Comparison of ENCODE assay signal across 12 mouse cellular contexts in genomic region chr13:30722601-30723000, GRCm38 (mm10). TPM values are rescaled to one million over a fixed set of nuclear protein-coding genes. Genes with fewer than 3 reads are reported as not detected.
DNase-seq lines count a peak whose midpoint lies in the region; ATAC-seq and TF ChIP-seq lines count a peak whose summit lies in the region.
"Had no signal": no experiment of that assay in that cellular context is flagged by ENCODE, and none has a peak within 500 bp of the region (broad histone marks: within the 10 kb centered on the region; RNA-seq: fewer than 3 reads in every experiment).

No protein-coding gene starts in this region.

- no peak for TF ChIP-seq EP300 in CH12.LX (IDR thresholded peaks at IDR 0.05; ENCODE audit: low read length)

- peak; percentile 37 for DNase-seq in gastrocnemius, adult 2 months
- no peak for DNase-seq in gastrocnemius, adult 8-10 months (ENCODE audit: low spot score in 2 of 2)
- no peak for DNase-seq in CH12.LX (ENCODE audit: extremely low read depth)
- DNase-seq in embryonic facial prominence, embryonic 11.5 days (ENCODE audit: low spot score) = peak; percentile 46
- DNase-seq in frontal cortex, postnatal 36 days (ENCODE audit: low spot score in 2 of 2) = no peak
- DNase-seq in thymus, postnatal 10 days (ENCODE audit: low spot score in 2 of 2) = no peak
- no peak for DNase-seq in thymus, adult 2 months
- DNase-seq: gastrocnemius, postnatal 14 days; layer of hippocampus, adult 9-11 months had no signal

- H3K36me3 ChIP-seq in CH12.LX (replicated peaks in 1 of 2; ENCODE audit: control insufficient read depth in 1 of 2, insufficient read depth in 1 of 2, low read length in 1 of 2) = no peaks in the 10 kb centered on the region
- H3K36me3 ChIP-seq in embryonic facial prominence, embryonic 11.5 days (replicated peaks; ENCODE audit: control insufficient read depth, insufficient read depth, low read depth, low read length) = no peaks in the 10 kb centered on the region
- H3K36me3 ChIP-seq in midbrain, embryonic 12.5 days = no peaks in the 10 kb centered on the region
- no peaks in the 10 kb centered on the region for H3K36me3 ChIP-seq in thymus, adult 2 months (ENCODE audit: control insufficient read depth, insufficient read depth, low read length)
- H3K36me3 ChIP-seq: stomach, embryonic 15.5 days had no signal

- H3K27ac ChIP-seq in gastrocnemius, adult 2 months = 0 out of 2 replicates have a peak overlapping the region, but pooled peaks have one; percentile 20
- H3K27ac ChIP-seq in CH12.LX (ENCODE audit: insufficient read depth, low read depth) = peak overlapping the region; percentile 31; the same call in 1 of the 2 replicates
- no peak overlapping the region for H3K27ac ChIP-seq in embryonic facial prominence, embryonic 11.5 days (replicated peaks; ENCODE audit: low read depth, low read length)
- no peak overlapping the region for H3K27ac ChIP-seq in midbrain, embryonic 12.5 days (replicated peaks)
- H3K27ac ChIP-seq in thymus, adult 2 months (ENCODE audit: control insufficient read depth, insufficient read depth, low read length) = no peak overlapping the region
- H3K27ac ChIP-seq: stomach, embryonic 15.5 days had no signal

- H3K4me1 ChIP-seq in CH12.LX (ENCODE audit: control insufficient read depth in 1 of 2, insufficient read depth in 2 of 2) = peaks cover 50 to 93% of the 10 kb centered on the region in 2 experiments
- 0 out of 2 replicates have a peak, but pooled peaks cover 4% of the 10 kb centered on the region for H3K4me1 ChIP-seq in embryonic facial prominence, embryonic 11.5 days (ENCODE audit: control insufficient read depth, insufficient read depth, low read length)
- H3K4me1 ChIP-seq in midbrain, embryonic 12.5 days = peaks cover 13% of the 10 kb centered on the region
- H3K4me1 ChIP-seq in thymus, adult 2 months (replicated peaks; ENCODE audit: control insufficient read depth, insufficient read depth, low read length) = no peaks in the 10 kb centered on the region
- H3K4me1 ChIP-seq: megakaryocyte, embryonic 14.5 days had no signal

- no peaks in the 10 kb centered on the region for H3K9me3 ChIP-seq in CH12.LX (replicated peaks; ENCODE audit: low read length)
- no peaks in the 10 kb centered on the region for H3K9me3 ChIP-seq in embryonic facial prominence, embryonic 11.5 days (replicated peaks; ENCODE audit: control insufficient read depth, low read length)
- no peaks in the 10 kb centered on the region for H3K9me3 ChIP-seq in midbrain, embryonic 12.5 days
- H3K9me3 ChIP-seq: megakaryocyte, embryonic 14.5 days; stomach, embryonic 15.5 days had no signal

- WGBS in embryonic facial prominence, embryonic 11.5 days = 5% methylated on average over 7 of the region's 7 CpGs
- 11% methylated on average over 7 of the region's 7 CpGs for WGBS in midbrain, embryonic 12.5 days
- WGBS in thymus, adult 2 months = 84% methylated on average over 7 of the region's 7 CpGs

- H3K4me2 ChIP-seq in CH12.LX (ENCODE audit: insufficient read depth, low read depth, poor library complexity, severe bottlenecking) = no peak overlapping the region
- H3K4me2 ChIP-seq in embryonic facial prominence, embryonic 11.5 days (ENCODE audit: low read depth, low read length) = no peak overlapping the region
- H3K4me2 ChIP-seq in midbrain, embryonic 12.5 days (replicated peaks) = peak overlapping the region; percentile 29
- H3K4me2 ChIP-seq: stomach, embryonic 15.5 days had no signal

- no peak overlapping the region for H3K4me3 ChIP-seq in gastrocnemius, adult 2 months
- no peak overlapping the region for H3K4me3 ChIP-seq in CH12.LX (replicated peaks in 1 of 3; ENCODE audit: low read depth in 2 of 3, low read length in 2 of 3, poor library complexity in 1 of 3)
- no peak overlapping the region for H3K4me3 ChIP-seq in embryonic facial prominence, embryonic 11.5 days (ENCODE audit: low read depth, low read length)
- H3K4me3 ChIP-seq in midbrain, embryonic 12.5 days = no peak overlapping the region
- H3K4me3 ChIP-seq in thymus, adult 2 months (ENCODE audit: control insufficient read depth, insufficient read depth, low read length) = no peak overlapping the region
- H3K4me3 ChIP-seq: stomach, embryonic 15.5 days had no signal

- no peak overlapping the region for H3K9ac ChIP-seq in CH12.LX (ENCODE audit: insufficient read depth, low read depth)
- H3K9ac ChIP-seq in embryonic facial prominence, embryonic 11.5 days (replicated peaks; ENCODE audit: low read length) = no peak overlapping the region
- 0 out of 2 replicates have a peak overlapping the region, but pooled peaks have one; percentile 11 for H3K9ac ChIP-seq in midbrain, embryonic 12.5 days (replicated peaks)
- H3K9ac ChIP-seq: stomach, embryonic 15.5 days had no signal

- ATAC-seq in embryonic facial prominence, embryonic 11.5 days (replicated peaks; ENCODE audit: insufficient number of reproducible peaks, low FRiP score, low TSS enrichment, low read depth) = no peak
- 0 out of 2 replicates have a peak, but pooled peaks have one; percentile 14 for ATAC-seq in midbrain, embryonic 12.5 days (ENCODE audit: low FRiP score, low read depth)

- no peaks in the 10 kb centered on the region for H3K79me2 ChIP-seq in CH12.LX (replicated peaks; ENCODE audit: control insufficient read depth, extremely low read depth, insufficient read depth, poor library complexity, severe bottlenecking)

- in situ Hi-C loops in CH12.LX (cut with MboI; ENCODE audit: low pct_ligation_motif_present, low pct_unique_long_range_greater_than_20kb, low sequenced_read_pairs) = no loop called here

- intact Hi-C loops in gastrocnemius, adult 2 months (cut with DNase I) = no loop called here

- TF ChIP-seq CTCF in gastrocnemius, adult 2 months (IDR thresholded peaks at IDR 0.05) = no peak
- TF ChIP-seq CTCF in CH12.LX (conservative IDR thresholded peaks at IDR 0.05 in 1 of 2, IDR thresholded peaks at IDR 0.05 in 1 of 2; ENCODE audit: low read depth in 2 of 2, low read length in 2 of 2) = no peak
- no peak for TF ChIP-seq CTCF in thymus, adult 2 months (IDR thresholded peaks at IDR 0.05; ENCODE audit: borderline replicate concordance, control insufficient read depth, extremely low read depth, insufficient read depth, low read length, poor library complexity)

- no peak for TF ChIP-seq POLR2A in CH12.LX (IDR thresholded peaks at IDR 0.05; ENCODE audit: low read depth, low read length)
- TF ChIP-seq POLR2A in thymus, adult 2 months (IDR thresholded peaks at IDR 0.05; ENCODE audit: control insufficient read depth, extremely low read depth, insufficient read depth, low read length, poor library complexity) = no peak

- TF ChIP-seq RAD21 in CH12.LX (IDR thresholded peaks at IDR 0.05; ENCODE audit: low read depth, low read length) = no peak

- no peaks in the 10 kb centered on the region for H3K27me3 ChIP-seq in CH12.LX (replicated peaks)
- H3K27me3 ChIP-seq in embryonic facial prominence, embryonic 11.5 days (ENCODE audit: control insufficient read depth, insufficient read depth, low read length) = no peaks in the 10 kb centered on the region
- H3K27me3 ChIP-seq in midbrain, embryonic 12.5 days = no peaks in the 10 kb centered on the region
- no peaks in the 10 kb centered on the region for H3K27me3 ChIP-seq in thymus, adult 2 months (ENCODE audit: control insufficient read depth, insufficient read depth, low read length)
- H3K27me3 ChIP-seq: stomach, embryonic 15.5 days had no signal

- dilution Hi-C loops in CH12.LX (cut with MboI; ENCODE audit: extremely low pct_ligation_motif_present, extremely low pct_unique_long_range_greater_than_20kb, low sequenced_read_pairs) = no loop called here

TF ChIP-seq in CH12.LX, 34 proteins besides CTCF, POLR2A, EP300 and RAD21:
- no peak for TF ChIP-seq JUND (conservative IDR thresholded peaks at IDR 0.05; ENCODE audit: low read depth, low read length)

RNA-seq across cellular contexts. Expression of gene Irf4, which starts 26.4 kb away (rescaled TPM):
- 1 to 10 TPM in 1 of 2 experiments, under 1 TPM in 1; 0.64 to 2.5 TPM for total RNA-seq in gastrocnemius, adult 2 months (2021)
- total RNA-seq in gastrocnemius, adult 8-10 months (2022) = 1 to 10 TPM in 1 of 4 experiments, under 1 TPM in 3; 0.17 to 2.5 (median 0.77) TPM
- total RNA-seq in CH12.LX (2012; rRNA removed) = 115 and 138 TPM in 2 replicates
- total RNA-seq in CH12.LX (2014; rRNA removed) = 122 and 142 TPM in 2 replicates
- polyA plus RNA-seq in CH12.LX (2012; ENCODE audit: insufficient read length, low read depth) = 74.5 and 81.7 TPM in 2 replicates
- polyA plus RNA-seq in embryonic facial prominence, embryonic 11.5 days (2014; fragmentation: Nextera tagmentation; extraction: Ambion mirVana) = not detected in 2 replicates
- 0.08 TPM in 1 of 2 replicates, not detected in the other for polyA plus RNA-seq in midbrain, embryonic 12.5 days (2016; fragmentation: Nextera tagmentation; extraction: Ambion mirVana)
- 6.6 and 7.4 TPM in 2 replicates for polyA plus RNA-seq in thymus, adult 2 months (2012; rRNA removed)

Comparison
In these comparisons a context has a peak if more than half of its experiments do, and no peak if none do; other contexts are left out.
1. DNase-seq: peak in gastrocnemius, adult 2 months (single experiment) and embryonic facial prominence, embryonic 11.5 days (single experiment); none in gastrocnemius, adult 8-10 months (0 of 2), CH12.LX (single experiment), frontal cortex, postnatal 36 days (0 of 2), thymus, postnatal 10 days (0 of 2) and thymus, adult 2 months (single experiment).
2. H3K27ac ChIP-seq: peak in gastrocnemius, adult 2 months (single experiment) and CH12.LX (single experiment); none in embryonic facial prominence, embryonic 11.5 days (single experiment), midbrain, embryonic 12.5 days (single experiment) and thymus, adult 2 months (single experiment).